Mouse (Mus musculus): ENCODE measurements around the gene Sdccag8.

GRCm38 (mm10) chr1:176997254-176997653 lies 182.8 kb downstream of the Sdccag8 start:
- TF ChIP-seq CTCF (IDR thresholded peaks at IDR 0.05; ENCODE audit: low read depth, low read length) (no peak), EP300 (IDR thresholded peaks at IDR 0.05; ENCODE audit: insufficient read depth, low read depth, low read length) (no peak)

Data from ES-Bruce4 (cell line).